Mouse (Mus musculus): ENCODE results near the gene Hmgcr.

DNA sequence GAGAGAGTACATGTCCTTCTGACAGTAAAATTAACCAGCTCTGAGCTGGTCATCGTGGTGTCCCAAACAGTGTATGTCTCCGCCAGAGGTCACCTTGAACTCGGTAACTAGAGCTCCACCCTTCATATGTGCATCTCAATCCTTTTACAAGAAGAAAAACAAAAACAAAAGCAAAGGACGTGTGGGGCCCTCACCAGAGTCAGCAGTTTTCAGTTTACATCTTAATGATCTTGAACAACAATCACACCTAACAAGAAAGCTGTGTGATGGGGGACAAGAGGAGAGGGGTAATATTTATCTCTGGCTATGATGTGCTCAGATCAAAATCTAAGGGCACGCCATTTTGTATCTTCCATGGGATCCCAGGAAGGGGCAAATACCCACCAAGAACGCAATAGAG, 5.0 kb upstream of the Hmgcr start:
- TF ChIP-seq POLR2A (IDR thresholded peaks at IDR 0.05; ENCODE audit: borderline replicate concordance, control insufficient read depth, low read depth, low read length) = no peak
- TF ChIP-seq CTCF (IDR thresholded peaks at IDR 0.05; ENCODE audit: control insufficient read depth, insufficient read depth, low read length) = no peak
